Mouse (Mus musculus) midbrain, embryonic 16.5 days (tissue): ENCODE measurements around the gene Lrrc20. TPM values are rescaled to one million over a fixed set of nuclear protein-coding genes. Genes with fewer than 3 reads are reported as not detected.
"Not testable (repeated sequence)": the region's sequence is repeated elsewhere in the genome, so short reads cannot be mapped to it uniquely, and the experiment has no call there.

Source experiments
- ATAC-seq: fragments of 200-750 bp; cut with Nextera tagmentation; 2 replicates; pipeline ENCODE4 v1.8.0; 2017; ENCODE audit warnings: moderate TSS enrichment
- H3K27ac ChIP-seq: fragments of 300-500 bp; sonication (generic); 2 replicates; pipeline ENCODE4 v1.5.1; 2014; ENCODE audit warnings: mild to moderate bottlenecking, low read length, mixed read lengths
- H3K27me3 ChIP-seq: fragments of 300-500 bp; sonication (generic); 2 replicates; pipeline ENCODE4 v1.6.1; 2014; ENCODE audit warnings: low read depth, low read length, mixed read lengths; ENCODE audit not compliant: control insufficient read depth, insufficient read depth
- H3K36me3 ChIP-seq: fragments of 300-500 bp; sonication (generic); 2 replicates; pipeline ENCODE4 v1.6.1; 2014; ENCODE audit warnings: mild to moderate bottlenecking, low read length, moderate library complexity, mixed read lengths; ENCODE audit not compliant: control insufficient read depth, insufficient read depth
- H3K4me1 ChIP-seq: fragments of 300-500 bp; sonication (generic); 2 replicates; pipeline ENCODE4 v1.6.1; 2014; ENCODE audit warnings: mild to moderate bottlenecking, low read length, mixed read lengths; ENCODE audit not compliant: control insufficient read depth, insufficient read depth
- H3K4me2 ChIP-seq: fragments of 300-500 bp; sonication (generic); 2 replicates; pipeline ENCODE4 v1.6.1; 2014; ENCODE audit warnings: mild to moderate bottlenecking, low read length, mixed read lengths
- H3K4me3 ChIP-seq: fragments of 300-500 bp; sonication (generic); 2 replicates; pipeline ENCODE4 v1.5.1; 2014; ENCODE audit warnings: low read depth, mild to moderate bottlenecking, low read length, moderate library complexity, mixed read lengths
- H3K9ac ChIP-seq: fragments of 300-500 bp; sonication (generic); 2 replicates; pipeline ENCODE4 v1.6.1; 2014; ENCODE audit warnings: low read depth, low read length, mixed read lengths
- H3K9me3 ChIP-seq: fragments of 300-500 bp; sonication (generic); replicated peaks from 2 replicates; pipeline ENCODE4 v1.6.1; 2014; ENCODE audit warnings: mild to moderate bottlenecking, low read length, mixed read lengths; ENCODE audit not compliant: control insufficient read depth, poor library complexity, severe bottlenecking
- WGBS: fragments of 180-500 bp; shearing (Covaris S2); extraction: QIAGEN DNeasy Blood & Tissue Kit; methylation state at CpG from one replicate; pipeline ENCODE4 v1.1.7; 2014; 5-methylcytosine and 5-hydroxymethylcytosine counted together
- polyA plus RNA-seq: library from polyadenylated mRNA; unstranded; fragments of >200 nt; fragmentation: Nextera tagmentation; extraction: Ambion mirVana; gene quantifications from 2 replicates; pipeline ENCODE4 v1.2.1, GENCODE M21; 2015

Lrrc20 gene
- polyA plus RNA-seq, 1 experiment from 2014 or later: 14.6 TPM

DNA sequence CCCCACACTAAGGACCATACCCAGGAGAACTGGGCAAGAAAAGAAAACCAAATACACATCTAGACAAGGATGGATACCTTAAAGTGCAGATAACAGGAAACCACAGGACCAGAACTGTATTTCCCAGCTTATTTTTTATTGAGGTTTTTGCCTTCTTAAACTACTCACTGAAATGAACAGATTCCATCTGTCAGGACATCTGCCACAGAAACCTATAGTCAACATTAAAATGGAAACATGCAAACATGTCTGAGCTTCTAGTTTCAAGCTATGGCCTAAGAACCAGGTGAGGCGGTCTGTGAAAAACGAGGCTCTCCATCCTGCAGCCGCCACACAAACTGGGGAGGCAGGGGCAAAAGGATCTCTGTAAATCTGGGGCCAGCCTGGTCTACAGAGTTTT, 30.6 kb upstream of the Lrrc20 start:
- no peak overlapping the region for H3K4me3 ChIP-seq
- no peaks in the 10 kb centered on the region for H3K36me3 ChIP-seq
- H3K9ac ChIP-seq: no peak overlapping the region
- H3K9me3 ChIP-seq: no peaks in the 10 kb centered on the region
- WGBS: 84% methylated on average over 3 of the region's 3 CpGs
- peaks cover 39% of the 10 kb centered on the region for H3K4me1 ChIP-seq
- no peak for ATAC-seq
- no peak overlapping the region for H3K27ac ChIP-seq
- H3K27me3 ChIP-seq: no peaks in the 10 kb centered on the region
- H3K4me2 ChIP-seq: no peak overlapping the region

DNA sequence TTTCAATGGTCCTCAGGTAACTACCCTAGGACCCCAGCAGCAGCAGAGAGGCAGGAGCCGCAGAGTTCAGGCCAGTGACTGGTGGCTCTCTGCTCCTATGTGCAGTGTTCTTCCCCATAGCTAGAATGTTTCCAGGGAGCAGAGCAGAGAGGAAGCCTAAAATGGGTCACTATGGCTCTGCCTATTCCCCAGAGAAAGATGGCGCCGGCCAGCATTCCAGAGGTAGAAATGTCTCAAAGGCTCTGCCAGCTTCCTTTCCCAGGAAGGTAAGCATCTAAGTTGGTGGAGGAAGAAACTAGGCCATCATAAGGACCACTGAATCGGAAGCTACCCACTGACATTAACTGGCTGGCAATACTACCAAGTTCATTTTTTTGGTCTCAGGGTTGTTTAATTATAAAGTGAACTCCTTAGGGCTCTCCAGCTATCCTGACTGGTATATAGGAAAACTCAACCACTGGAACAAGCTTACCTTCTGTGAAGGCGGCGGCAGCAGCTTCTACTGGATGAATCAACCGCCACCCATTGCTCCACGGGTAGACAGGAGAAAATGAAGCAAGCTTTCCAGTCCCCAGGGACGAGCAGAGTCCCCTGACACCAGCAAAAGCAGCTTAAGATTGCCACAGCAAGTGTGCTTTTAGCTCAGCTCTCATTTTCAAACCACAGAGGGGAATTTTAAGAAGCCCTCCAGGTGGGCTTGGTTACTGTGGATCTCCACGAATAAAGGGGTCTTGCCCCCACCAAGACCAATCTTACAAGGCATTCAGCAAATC, 27.8 kb upstream of the Lrrc20 start:
- H3K9ac ChIP-seq: no peak overlapping the region
- WGBS: 77% methylated on average over 10 of the region's 10 CpGs
- ATAC-seq: no peak
- H3K27ac ChIP-seq: peak overlapping the region; percentile 28; the same call in 1 of the 2 replicates
- H3K9me3 ChIP-seq: no peaks in the 10 kb centered on the region
- H3K4me3 ChIP-seq: no peak overlapping the region
- peaks cover 55% of the 10 kb centered on the region for H3K4me1 ChIP-seq
- no peaks in the 10 kb centered on the region for H3K36me3 ChIP-seq
- H3K4me2 ChIP-seq: no peak overlapping the region
- H3K27me3 ChIP-seq: no peaks in the 10 kb centered on the region

DNA sequence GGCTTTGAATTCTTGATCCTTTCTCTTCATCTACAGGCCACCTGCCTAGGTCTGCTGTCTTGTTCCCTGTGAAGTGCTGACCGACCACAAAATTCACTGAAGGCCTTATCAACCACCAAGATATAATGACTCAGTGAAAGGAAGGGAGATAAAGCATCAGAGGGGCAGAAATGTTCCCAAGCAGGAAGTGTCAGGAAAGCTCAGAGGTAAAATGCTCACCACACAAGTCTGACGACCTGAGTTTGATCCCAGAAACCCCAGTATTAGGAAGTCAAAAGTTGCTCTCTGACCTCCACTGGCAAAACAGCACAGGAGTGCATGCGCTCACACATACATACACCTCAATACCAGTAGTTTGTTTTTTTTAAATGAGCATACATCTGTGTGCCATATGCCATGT, 26.8 kb upstream of the Lrrc20 start:
- H3K9me3 ChIP-seq: no peaks in the 10 kb centered on the region
- no peaks in the 10 kb centered on the region for H3K36me3 ChIP-seq
- WGBS: 87% methylated on average over 3 of the region's 3 CpGs
- no peaks in the 10 kb centered on the region for H3K27me3 ChIP-seq
- H3K9ac ChIP-seq: no peak overlapping the region
- H3K4me1 ChIP-seq: peaks cover 52% of the 10 kb centered on the region
- no peak overlapping the region for H3K4me2 ChIP-seq
- ATAC-seq: no peak
- H3K27ac ChIP-seq: no peak overlapping the region
- H3K4me3 ChIP-seq: no peak overlapping the region

DNA sequence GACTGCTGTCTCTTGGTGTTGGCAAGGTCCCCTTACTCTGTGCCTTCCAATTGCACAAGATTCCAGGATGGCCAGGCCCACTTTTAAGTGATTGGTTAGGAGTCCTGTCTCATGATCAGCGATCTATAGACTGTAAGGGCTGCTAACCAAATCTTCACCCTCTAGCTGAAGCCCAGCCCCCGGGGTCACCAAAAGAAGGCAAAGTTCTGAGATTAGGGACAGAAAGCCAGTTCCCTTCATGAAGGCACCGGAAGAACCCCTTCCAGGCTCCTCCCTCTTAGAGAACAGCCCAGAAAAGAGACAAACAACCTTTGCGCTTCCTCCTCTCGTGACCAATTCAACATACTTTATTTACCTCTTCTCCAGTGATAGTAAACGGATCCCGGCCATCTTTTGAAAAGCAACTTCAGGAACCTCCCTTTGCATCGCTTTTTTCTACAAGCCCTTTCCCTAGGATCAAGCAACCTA, 24.1 kb upstream of the Lrrc20 start:
- H3K9me3 ChIP-seq: no peaks in the 10 kb centered on the region
- H3K9ac ChIP-seq: peak overlapping the region; percentile 97
- peaks cover 38% of the 10 kb centered on the region for H3K4me1 ChIP-seq
- 4% methylated on average over 8 of the region's 8 CpGs for WGBS
- H3K4me3 ChIP-seq: peak overlapping the region; percentile 99
- peak overlapping the region; percentile 88 for H3K4me2 ChIP-seq
- H3K36me3 ChIP-seq: no peaks in the 10 kb centered on the region
- peak overlapping the region; percentile 85; the same call in 1 of the 2 replicates for H3K27ac ChIP-seq
- H3K27me3 ChIP-seq: no peaks in the 10 kb centered on the region
- no peak for ATAC-seq

DNA sequence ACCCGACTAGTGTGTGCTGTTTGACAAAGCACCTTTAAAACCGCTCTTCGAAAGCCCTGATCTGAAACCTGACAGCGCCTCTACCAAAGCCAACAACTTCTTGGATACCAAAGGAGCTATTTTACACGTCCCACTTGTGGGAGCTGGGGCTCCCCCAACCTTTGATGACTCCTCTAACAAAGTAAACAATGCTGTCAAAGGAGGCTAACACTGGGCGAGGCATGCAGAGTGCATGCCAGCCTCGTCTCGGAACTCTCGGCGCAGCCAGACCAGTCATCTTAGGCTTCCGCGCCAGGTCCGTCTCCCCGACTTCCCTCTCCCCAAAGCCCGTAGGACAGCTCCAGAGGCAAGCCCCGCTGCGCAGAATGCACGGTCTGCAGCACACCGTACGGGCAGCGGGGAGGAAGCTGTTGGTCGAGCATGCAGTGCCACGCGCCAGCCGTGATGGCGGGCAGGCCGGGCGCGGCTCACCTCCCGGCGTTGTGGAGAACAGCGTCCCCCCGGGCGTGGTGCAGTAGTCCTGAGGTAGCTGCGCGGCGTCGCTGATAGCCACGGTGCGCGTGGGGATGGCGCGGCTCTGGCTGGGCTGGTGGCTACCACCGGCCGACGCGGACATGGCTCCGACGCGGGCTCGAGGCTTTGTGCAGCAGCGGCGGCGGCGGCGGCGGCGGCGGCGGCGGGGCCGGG, 23.5 kb upstream of the Lrrc20 start:
- Histone ChIP-seq H3K4me2 (peak overlapping the region; percentile 88), H3K9ac (peak overlapping the region; percentile 97), H3K36me3 (no peaks in the 10 kb centered on the region), H3K27me3 (no peaks in the 10 kb centered on the region), H3K27ac (peak overlapping the region; percentile 85), H3K9me3 (no peaks in the 10 kb centered on the region), H3K4me3 (peak overlapping the region; percentile 99), H3K4me1 (peaks cover 34% of the 10 kb centered on the region)
- WGBS: under 1% methylated on average over 62 of the region's 62 CpGs
- peak; percentile 65 for ATAC-seq

DNA sequence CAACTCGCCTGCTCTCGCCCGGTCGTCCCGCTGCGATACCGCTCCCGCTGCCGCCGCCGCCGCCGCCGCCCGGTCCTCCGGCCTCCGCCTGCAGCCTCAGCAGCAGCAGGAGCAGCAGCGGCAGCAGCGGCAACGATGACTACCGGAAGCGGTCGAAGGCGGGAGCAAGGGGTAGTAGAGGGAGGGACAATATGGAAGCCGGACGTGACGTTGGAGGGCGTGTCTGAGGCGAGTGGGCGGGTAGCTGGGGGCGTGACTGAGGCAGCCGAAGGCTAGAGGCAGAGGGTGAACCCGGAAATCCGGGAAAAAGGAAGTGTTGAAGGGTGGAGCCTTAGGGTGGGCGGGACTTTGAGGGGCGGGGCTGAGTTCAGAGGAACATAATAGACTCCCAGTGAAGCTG, 23.0 kb upstream of the Lrrc20 start, which contains the start of gene Eif4ebp2:
Gene Eif4ebp2 (minus strand): TSS at position 17 of the 400 bp plus-strand sequence.
- no peaks in the 10 kb centered on the region for H3K36me3 ChIP-seq
- 0% methylated on average over 24 of the region's 36 CpGs for WGBS
- H3K4me3 ChIP-seq: peak within 1 kb of the TSS; percentile 99
- no peaks in the 10 kb centered on the region for H3K27me3 ChIP-seq
- H3K27ac ChIP-seq: peak within 1 kb of the TSS; percentile 85
- no peaks in the 10 kb centered on the region for H3K9me3 ChIP-seq
- peak within 1 kb of the TSS; percentile 88 for H3K4me2 ChIP-seq
- peak within 1 kb of the TSS; percentile 97 for H3K9ac ChIP-seq
- peaks cover 29% of the 10 kb centered on the region for H3K4me1 ChIP-seq
- peak; percentile 98 for ATAC-seq

DNA sequence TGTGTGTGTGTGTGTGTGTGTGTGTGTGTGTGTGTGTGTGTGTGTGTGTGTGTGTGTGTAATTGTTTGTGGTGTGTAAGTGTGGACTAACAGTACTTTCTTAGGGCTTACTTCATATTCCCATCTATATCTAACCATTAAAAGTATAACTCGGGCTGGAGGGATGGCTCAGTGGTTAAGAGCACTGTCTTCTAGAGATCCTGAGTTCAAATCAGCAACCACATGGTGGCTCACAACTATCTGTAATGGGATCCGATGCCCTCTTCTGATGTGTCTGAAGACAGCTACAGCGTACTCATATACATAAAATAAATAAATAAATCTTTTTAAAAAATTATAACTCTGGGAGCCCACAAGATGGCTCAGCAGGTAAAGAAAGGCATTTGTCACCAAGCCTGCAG, 22.4 kb upstream of the Lrrc20 start:
- peak overlapping the region; percentile 34; the same call in 1 of the 2 replicates for H3K4me2 ChIP-seq
- peaks cover 26% of the 10 kb centered on the region for H3K4me1 ChIP-seq
- H3K36me3 ChIP-seq, H3K27ac ChIP-seq, H3K27me3 ChIP-seq, H3K9ac ChIP-seq, H3K9me3 ChIP-seq: not testable (repeated sequence)
- peak overlapping the region; percentile 99; the same call in 1 of the 2 replicates for H3K4me3 ChIP-seq
- peak; percentile 18 for ATAC-seq
- 70% methylated on average over 3 of the region's 3 CpGs for WGBS

DNA sequence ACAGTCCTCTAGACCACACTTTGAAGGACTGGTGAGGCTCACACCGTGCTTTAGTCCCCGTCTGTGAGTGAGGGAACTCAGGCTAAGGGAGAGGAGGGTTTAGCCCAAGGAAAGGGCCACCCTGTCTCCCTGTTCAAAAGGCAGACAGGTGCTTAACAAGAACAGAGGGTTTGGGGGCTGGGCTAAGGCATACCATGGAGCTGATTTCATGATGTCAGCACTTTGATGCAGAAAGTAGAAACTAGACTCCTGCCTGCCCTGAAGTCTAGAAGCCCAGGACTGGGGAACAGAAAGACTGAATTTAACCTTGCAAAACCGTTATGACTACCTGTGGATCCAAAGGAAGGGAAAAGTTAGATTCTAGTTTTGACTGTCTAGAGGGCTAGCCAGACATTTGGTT, 18.4 kb upstream of the Lrrc20 start:
- 66% methylated on average over 3 of the region's 3 CpGs for WGBS
- Histone ChIP-seq H3K4me3 (no peak overlapping the region), H3K9ac (no peak overlapping the region), H3K27ac (no peak overlapping the region), H3K9me3 (no peaks in the 10 kb centered on the region), H3K27me3 (no peaks in the 10 kb centered on the region), H3K36me3 (no peaks in the 10 kb centered on the region), H3K4me2 (no peak overlapping the region), H3K4me1 (no peaks in the 10 kb centered on the region)
- ATAC-seq: no peak

DNA sequence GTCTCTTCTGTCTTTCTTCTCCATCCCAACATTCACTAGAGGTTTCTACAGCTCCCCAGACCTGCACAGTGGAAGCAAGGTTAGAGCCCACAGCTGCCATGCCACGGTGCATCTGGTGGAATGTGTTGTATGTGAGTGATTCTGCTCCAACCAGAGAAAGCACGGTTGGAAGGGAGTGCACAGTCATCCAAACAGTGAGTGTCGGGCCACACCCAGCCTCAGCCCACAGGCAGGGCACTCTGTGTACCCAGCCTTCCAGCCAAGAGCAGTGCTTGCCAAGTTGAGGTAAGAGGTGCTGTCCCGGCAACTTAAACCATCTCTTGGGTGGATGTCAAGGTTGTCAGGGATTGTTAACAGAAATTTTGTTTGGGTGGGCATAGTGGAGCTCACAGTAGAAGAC, 10.6 kb upstream of the Lrrc20 start:
- H3K4me3 ChIP-seq: no peak overlapping the region
- H3K9me3 ChIP-seq: no peaks in the 10 kb centered on the region
- H3K27me3 ChIP-seq: no peaks in the 10 kb centered on the region
- no peak overlapping the region for H3K9ac ChIP-seq
- H3K27ac ChIP-seq: no peak overlapping the region
- WGBS: 80% methylated on average over 4 of the region's 4 CpGs
- ATAC-seq: no peak
- no peaks in the 10 kb centered on the region for H3K4me1 ChIP-seq
- no peak overlapping the region for H3K4me2 ChIP-seq
- no peaks in the 10 kb centered on the region for H3K36me3 ChIP-seq
